Mouse (Mus musculus) lung, adult 2 months (tissue): Measurements from ENCODE around the gene Ak4.

Experiments
- CTCF ChIP-seq: fragments of 200-500 bp; IDR thresholded peaks from 2 replicates; pipeline ENCODE4 v1.5.1; 2011; ENCODE audit warnings: mild to moderate bottlenecking, low read length, control low read depth; ENCODE audit not compliant: insufficient read depth
- POLR2A ChIP-seq: fragments of 200-500 bp; IDR thresholded peaks from 2 replicates; pipeline ENCODE4 v1.6.1; 2011; ENCODE audit warnings: low read depth, mild to moderate bottlenecking, control low read depth, low read length, borderline replicate concordance; ENCODE audit errors: extremely low read depth

DNA sequence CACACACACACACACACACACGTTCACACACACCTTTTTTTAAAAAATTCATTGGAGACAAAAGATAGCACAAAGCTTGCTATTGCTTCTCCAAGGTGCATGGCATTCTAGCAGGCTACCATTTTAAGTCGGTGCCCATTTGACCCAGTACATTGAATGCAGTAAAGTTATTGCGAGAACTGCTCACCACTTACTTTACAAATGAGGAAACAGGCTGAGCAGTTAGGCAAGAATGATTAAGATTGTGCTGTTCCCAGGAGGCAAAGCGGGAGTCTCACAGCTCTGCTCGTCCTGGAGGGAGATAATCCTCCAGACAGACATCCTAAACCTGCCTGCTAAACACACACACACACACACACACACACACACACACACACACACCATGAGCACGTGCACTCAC lies 72.6 kb downstream of the Ak4 start:
- no peak for TF ChIP-seq CTCF
- no peak for TF ChIP-seq POLR2A
